Mouse (Mus musculus) olfactory bulb, adult 2 months (tissue): ENCODE measurements at regions not wholly inside any gene's neighbourhood (a gene's known extent, or its start where the extent isn't known, plus 50 kb on each side); places are given as distances from the start of the nearest gene placed in this dataset.

Experiments used
- CTCF ChIP-seq: fragments of 200-500 bp; IDR thresholded peaks from 2 replicates; pipeline ENCODE4 v1.5.1; 2012; ENCODE audit warnings: low read depth, mild to moderate bottlenecking, low read length, moderate library complexity; ENCODE audit not compliant: insufficient read depth
- POLR2A ChIP-seq: fragments of 200-500 bp; IDR thresholded peaks from 2 replicates; pipeline ENCODE4 v1.6.1; 2012; ENCODE audit warnings: mild to moderate bottlenecking, low read depth, low read length, moderate library complexity; ENCODE audit not compliant: insufficient read depth

DNA sequence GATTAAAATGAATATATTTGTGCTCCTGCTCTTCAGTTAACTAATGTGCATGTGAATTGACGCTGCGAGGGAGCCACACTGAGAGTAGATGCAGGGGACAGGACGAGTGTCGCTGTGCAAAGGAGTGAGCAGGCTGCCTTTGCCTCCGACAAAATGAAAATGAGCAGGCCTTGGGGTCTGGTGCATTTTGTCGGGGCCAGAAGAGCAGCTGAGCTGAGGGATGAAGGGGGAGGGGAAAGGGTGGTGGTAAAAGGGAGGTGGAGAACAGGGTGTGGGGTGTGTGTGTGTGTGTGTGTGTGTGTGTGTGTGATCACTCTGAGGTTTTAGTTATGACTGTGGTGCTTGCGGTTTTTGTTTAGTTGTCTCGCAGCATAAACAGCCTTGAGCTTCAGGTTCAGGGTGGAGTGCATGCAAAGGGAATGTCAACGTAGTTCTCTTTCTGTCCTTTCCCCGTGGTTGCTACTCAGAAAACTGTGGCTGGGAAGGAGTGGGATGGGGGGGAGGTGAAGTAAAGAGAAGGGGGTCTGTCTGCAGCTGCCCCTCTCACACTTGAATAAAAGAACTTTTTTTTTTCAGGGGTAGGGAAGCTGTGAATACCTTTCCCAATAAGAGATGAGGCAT lies 163.0 kb upstream of the Tmem161b start:
- TF ChIP-seq POLR2A (no peak), CTCF (no peak)
